Mouse (Mus musculus) mouse trophoblast stem cell (cell line): Measurements from ENCODE around the gene Fmnl1.
"Not testable (repeated sequence)": the region's sequence is repeated elsewhere in the genome, so short reads cannot be mapped to it uniquely, and the experiment has no call there.

Experiments used
- in situ Hi-C, 2 experiments: fragments of 300-500 bp; cut with MseI, MboI; formaldehyde crosslinking; loops; 2 replicates in 1 of 2; 3 replicates in 1 of 2; pipeline ENCODE4 v1.15.1; 2025

The Fmnl1 gene

DNA sequence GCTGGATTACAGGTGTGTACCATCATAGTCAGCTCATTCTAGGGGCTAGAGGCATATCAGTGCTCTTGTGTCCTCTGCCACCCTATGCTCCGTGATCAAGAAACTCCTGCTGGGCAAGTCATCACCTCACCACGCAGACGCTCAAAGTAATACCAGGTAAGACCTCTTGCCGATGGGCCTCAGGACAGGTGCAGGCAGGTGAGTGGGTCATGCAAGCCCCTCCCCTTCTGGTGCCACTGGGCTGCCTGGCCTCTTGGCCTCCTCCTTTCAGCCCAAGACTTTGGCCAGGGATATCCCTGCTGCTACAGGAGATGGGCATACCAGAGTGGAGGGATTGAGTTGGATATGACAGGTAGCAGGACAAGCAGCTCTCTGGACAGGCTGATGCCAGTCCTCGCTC, 48.4 kb downstream of the Fmnl1 start:
- in situ Hi-C loops, result no loop called here

DNA sequence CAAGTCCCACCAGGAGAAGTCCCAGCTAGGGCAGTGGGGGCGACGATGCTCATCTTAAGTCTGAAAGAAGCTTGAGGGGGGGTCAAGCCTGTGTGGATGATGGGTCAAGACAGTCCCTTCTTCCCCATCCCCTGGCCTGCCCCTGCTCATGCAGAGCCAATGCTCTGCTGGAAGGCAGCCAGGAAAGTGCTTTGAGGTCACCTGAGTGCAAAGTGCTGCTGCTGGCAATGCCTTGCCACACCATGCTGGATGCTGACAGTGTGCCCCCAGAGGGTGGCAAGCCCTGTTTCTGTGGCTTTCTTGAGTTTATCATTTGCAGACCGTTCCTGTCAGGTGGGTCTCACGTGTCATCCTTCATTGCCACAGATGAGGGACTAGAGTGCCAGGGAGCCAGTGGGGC, 49.1 kb downstream of the Fmnl1 start:
- in situ Hi-C loops, result no loop called here

DNA sequence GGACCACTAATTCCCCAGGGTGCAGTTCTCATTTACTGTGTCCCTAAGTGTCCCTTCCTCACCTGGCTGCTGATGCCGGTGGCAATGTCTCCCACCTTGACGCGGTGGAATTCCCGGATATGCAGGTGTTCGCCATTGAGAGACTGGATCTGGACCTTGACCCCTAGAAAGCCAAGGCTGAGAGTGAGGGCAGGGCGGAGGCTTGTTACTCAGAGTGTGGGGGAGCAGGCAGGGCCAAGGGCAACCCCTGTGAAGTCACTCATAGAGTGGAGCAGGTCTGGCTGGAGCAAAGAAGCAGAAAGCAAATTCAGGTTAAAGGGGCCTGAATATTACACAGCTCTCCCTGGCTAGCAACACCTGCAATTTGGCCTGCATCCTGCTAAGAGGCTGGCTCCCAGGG, 50.5 kb downstream of the Fmnl1 start:
- in situ Hi-C loops, result no loop called here

DNA sequence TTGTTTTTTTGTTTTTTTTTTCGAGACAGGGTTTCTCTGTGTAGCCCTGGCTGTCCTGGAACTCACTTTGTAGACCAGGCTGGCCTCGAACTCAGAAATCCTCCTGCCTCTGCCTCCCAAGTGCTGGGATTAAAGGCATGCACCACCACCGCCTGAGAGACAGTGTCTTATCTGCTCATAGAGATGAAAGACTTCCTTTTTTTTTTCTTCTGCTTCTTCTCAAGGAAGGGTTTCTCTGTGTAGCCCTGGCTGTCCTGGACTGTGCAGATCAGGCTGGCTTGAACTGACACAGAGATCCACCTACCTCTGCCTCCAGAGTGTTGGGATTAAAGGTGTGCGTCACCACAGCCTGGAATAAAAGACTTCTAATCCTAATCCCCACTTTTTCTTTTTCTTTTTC, 51.8 kb downstream of the Fmnl1 start:
- in situ Hi-C loops, result not testable (repeated sequence)

DNA sequence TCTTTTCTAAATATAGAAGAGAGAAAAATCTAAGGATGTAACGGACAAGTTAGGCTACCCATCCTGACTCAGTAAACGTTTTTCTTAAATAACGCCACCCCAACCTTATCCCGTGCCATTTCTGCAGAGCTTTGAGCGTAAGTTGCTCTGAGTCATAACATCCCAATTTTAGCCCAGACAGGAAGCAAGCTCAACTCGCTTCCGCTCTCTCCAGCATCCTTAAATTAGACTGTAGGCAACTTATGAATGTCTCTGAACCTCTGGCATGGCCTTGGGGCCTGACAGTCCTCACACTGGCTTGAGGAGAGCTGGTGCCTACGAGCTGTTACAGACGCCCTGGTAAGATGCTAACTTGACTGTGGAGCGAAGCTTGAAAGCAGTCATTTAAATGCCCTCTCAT, 52.5 kb downstream of the Fmnl1 start:
- in situ Hi-C loops, result no loop called here

DNA sequence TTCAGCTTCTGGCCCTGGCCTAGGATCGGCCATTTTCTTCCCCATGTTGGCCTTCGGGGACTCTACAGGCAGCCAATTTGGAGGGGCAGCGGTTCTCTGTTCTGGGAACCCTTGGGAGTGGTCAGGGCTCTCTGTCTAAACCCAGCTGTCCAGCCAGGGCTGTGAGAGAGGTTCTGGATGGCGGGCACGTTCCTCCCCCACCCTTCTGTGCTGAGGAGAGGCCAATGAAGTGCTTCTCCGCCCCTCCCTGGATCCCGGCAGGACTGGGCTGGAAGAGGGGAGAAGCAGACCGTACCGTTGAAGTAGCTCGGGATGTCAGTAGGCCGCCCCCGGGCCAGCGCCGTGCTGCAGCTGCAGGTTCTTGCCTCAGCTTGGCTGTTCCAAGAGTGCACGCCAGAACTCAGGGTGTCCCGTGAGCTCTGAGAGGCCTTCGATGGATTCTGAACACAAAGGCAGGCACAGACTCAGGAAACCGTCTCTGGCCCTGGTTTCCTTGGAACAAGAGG, 53.1 kb downstream of the Fmnl1 start:
- in situ Hi-C loops, result no loop called here

DNA sequence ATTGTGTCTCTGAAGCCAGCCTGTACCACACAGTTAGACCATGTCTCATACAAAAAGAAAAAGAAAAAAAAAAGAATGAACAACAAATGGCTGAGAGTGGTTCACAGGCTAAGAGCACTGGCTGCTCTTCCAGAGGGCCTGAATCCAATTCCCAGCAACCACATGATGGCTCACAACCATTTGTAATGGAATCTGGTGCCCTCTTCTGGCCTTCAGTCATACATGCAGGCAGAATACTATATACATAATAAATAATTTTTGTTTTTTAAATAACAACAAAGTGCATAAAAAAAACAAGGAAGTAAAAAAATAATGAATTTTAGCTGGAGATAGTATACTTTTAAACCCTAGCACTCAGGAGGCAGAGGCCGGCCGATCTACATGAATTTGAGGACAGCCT, 58.7 kb downstream of the Fmnl1 start:
- in situ Hi-C loops, result loop anchor here in 1 of 2 experiments (5.0 kb wide), 1 partner anchor 98 kb away; no protein-coding TSS in a partner anchor

DNA sequence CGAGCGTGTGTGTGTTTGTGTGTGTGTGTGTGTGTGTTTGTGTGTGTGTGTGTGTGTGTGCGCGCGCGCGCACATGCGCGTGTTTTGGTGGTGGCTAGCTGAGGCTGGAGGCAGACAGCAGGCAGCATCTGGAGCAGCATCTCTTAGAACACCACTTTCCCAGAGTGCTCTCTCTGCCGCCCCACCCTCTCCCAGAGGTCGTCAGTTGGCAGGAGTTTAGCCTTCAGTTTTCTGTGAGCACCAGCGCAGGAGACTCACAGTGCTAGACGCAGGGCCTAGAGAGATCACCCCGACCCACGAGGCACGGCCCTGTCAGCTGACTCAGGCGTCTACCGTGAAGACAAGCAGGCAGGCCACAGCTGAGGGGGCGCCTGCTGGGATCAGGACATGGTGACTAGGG, 59.7 kb downstream of the Fmnl1 start:
- in situ Hi-C loops, result loop anchor here in 1 of 2 experiments (5.0 kb wide), 1 partner anchor 97 kb away; no protein-coding TSS in a partner anchor

DNA sequence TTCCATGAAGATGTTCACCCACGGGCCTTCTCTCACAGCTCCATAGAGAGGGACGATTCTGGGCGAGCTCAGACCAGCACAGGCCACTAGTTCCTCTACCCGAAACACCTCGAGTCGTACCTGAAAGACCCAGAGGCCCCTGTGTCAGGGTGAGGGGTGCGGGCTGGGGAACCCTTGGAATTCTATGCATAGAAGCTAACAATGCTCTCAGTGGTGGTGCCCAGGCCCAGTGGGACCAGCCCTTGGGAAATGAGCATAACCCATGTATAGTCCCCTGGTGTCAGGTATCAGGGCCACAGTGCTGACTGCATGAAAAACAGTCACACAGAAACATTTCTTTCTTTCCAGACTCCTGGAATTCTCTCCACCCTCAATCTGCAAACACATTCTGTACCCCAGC, 60.5 kb downstream of the Fmnl1 start:
- in situ Hi-C loops, result loop anchor here in 1 of 2 experiments (5.0 kb wide), 1 partner anchor 96 kb away; no protein-coding TSS in a partner anchor

DNA sequence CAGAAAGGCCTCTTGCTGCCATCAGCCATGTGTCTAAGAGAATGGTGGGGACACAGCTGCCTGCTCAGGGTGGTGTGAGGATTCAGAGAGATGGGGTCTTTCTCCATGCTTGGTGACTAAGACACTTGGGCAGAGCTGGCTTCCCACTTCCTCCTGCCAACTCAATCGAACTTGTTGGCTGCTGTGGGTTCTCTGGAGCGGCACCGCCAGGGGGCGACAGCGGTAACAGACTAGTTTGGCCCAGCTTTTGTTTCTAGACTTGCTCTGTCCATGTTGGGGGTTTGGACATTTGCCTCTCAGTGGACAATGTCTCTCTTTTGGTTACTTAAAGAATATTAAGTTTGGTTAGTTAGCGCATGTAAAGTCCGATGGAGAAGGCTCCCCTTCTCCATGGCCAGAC, 62.1 kb downstream of the Fmnl1 start:
- in situ Hi-C loops, result loop anchor here in 1 of 2 experiments (5.0 kb wide), 1 partner anchor 94 kb away; no protein-coding TSS in a partner anchor

DNA sequence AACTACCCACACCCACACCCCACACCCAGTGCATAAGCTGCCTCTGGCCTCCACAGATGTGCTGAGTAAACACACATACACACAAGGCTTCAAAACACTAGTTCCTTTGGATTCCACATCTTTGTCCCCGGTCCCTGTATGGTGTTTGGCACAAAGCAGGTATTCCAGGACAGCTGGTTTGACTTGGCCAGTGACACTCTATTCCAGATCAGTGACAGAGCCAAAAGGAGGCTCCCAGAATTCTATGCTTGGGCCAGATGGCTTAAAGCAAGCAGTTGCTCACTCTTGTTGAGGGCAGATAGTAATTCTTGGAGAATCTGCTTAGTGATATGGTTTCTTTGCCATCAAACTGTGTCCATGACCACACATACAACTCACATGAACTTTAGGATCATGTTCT, 63.5 kb downstream of the Fmnl1 start:
- in situ Hi-C loops, result loop anchor here in 1 of 2 experiments (5.0 kb wide), 1 partner anchor 93 kb away; no protein-coding TSS in a partner anchor

DNA sequence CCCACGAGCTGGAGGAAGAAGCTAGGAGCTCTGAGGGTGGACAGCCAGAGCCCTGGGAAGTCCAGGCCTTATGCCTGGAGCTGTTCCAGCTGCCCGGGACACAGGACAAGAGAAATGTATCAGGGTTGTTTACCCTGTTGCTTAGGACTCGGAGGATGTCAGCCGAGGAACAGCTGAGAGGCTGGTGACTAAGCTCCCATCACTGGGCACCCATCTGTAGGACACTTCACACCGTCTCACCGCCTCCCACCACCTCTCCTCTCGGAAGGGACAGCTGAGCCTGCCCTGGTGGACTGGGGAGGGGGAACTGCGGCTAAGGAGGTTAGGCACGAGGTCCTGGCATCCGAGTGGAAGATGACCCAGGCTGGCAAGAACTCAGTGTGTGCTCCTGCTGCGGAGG, 64.8 kb downstream of the Fmnl1 start:
- in situ Hi-C loops, result no loop called here

DNA sequence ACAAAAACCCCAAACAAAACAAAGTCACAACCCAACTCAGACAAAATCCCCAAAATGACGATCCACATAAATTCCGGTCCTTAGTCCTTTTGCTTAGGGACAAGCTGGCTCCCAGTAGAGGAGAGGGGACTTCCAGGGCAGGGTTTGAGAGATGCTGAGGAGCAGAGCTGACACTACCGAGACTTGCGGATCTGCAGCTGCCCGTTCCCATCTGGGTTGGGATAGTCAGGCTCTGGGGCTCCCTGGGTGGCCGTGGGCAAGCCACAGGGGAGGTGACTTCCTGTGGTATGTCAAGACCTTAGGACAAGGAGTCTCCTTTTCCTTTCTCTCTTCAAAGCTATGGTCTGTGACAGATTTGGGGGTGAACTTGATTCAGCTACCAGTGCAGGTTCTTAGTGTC, 65.5 kb downstream of the Fmnl1 start:
- in situ Hi-C loops, result no loop called here

DNA sequence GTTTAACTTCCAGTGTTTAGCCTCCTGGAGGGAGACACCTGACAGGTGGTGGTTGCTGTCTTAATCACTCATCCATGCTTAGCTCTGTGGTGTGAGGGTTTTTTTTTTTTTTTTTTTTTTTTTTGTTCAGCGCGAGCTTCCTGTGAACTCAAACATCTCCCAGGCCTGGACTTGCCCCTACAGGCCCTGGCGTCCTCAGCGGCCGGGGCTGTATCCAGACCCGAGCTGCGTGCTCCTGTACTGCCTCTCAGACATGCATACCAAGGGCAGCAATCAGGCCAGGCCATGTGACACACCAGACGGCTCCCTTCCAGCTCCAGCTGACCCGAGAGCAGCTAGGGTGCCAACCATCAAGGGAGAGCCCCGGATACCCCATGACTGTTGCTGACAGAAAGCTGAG, 66.0 kb downstream of the Fmnl1 start:
- in situ Hi-C loops, result no loop called here

DNA sequence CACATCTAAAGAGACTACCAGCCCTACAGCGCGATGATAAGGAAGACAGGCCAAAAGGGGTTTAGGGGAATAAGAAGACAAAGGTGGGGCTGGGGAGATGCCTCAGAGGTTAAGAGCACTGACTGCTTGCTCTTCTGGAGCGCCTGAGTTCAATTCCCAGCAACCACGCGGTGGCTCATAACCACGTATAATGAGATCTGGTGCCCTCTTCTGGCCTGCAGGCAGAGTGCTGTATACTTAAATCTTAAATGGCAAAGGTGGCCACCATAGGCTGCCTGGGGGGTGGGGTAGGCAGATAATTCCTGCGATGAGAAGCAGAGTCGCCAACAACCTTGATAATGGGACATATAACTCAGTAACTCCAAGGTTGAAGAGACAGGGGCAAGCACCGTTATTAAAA, 66.8 kb downstream of the Fmnl1 start:
- in situ Hi-C loops, result no loop called here

DNA sequence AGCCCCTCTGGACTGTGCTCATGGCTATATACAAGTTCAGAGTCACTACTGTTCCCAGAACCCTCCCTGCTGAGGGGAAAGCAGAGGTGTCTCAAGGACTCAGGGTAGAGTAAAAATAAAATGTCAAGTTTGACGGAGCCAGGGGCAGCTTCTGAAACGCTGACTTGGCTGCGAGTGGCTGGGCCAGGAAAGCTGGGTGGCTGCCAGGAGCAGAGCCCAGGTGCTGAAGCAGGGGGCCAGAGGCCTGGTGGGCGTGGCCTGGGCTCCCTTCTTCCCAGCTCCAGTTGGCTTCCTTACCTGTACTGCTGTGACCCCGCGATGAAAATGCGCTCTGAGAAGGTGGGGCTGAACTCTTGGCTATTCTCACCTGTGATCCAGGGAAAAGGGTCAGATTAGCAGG, 69.8 kb downstream of the Fmnl1 start:
- in situ Hi-C loops, result no loop called here

DNA sequence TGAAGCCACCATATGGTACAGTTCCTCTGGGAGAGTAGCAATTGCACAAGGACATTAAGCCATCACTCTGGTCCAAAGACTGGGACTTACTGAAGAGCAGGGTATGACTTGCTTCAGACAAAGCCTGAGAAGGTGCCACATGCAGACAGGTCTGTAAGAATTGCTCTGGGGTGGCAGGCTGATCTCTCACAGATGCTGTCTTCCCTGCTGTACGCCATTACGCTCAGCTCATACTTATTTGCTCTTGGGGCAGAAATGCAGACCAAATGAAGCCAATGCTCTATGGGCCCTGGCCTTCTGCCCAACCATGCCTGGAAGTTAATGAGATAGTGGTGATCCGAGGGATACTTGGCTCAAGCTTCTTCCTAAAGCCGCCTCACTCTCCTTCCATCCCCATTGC, 73.9 kb downstream of the Fmnl1 start:
- in situ Hi-C loops, result no loop called here

DNA sequence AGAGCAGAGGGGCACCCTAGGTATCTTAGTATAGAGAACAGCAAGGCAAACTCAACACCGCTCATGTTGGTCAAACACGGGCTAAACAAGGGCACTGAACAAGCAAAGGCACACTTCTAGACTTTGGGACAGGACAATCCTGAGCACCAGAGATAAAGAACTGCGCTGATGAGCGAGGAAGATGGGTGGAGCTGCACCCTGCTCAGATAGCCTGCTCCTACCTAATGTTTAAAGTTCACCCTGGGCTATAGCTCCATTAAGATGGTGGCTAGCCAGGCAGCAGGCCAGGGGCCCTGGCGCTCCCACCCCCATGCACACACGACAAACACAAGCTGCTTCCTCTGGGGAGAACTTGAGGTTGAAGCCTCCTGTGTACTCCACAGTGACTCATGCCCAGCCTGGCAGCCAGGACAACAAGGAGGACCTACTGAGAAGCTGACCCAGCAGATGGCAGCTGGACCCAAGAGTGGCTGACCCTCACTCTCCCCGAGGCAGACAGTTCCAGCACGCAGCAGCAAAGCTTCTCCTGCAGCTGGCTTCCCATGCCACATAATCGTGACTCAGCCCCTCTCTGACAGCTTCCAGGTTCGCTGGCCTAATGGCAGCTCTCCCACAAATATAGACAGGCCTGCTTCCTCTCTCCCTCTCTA, 75.3 kb downstream of the Fmnl1 start:
- in situ Hi-C loops, result no loop called here

DNA sequence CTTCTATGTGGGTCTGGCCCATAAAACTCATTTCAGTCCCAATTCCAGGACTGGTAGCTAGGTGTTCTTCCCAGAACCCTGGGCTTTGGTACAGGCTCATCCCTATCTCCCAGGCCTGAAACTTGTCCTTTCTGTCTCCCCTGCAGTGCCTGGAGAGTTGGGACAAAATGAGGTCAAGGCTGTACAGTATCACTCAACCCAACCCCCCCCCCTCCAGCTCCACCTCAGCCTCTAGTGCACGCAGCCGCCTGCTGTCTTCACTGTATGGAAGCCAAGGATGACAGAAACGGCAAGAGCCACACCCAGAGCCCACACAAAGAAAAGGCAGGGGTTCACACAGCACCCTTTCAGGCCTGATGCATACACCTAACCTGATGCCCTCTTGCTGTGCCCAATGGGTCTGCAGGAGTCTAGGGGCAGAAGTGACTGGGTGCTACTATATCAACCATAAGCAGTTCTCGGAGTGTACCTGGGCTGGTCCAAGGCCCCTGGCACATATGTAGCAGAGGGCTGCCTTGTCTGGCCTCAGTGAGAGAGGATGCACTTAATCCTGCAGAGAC, 75.9 kb downstream of the Fmnl1 start:
- in situ Hi-C loops, result no loop called here

DNA sequence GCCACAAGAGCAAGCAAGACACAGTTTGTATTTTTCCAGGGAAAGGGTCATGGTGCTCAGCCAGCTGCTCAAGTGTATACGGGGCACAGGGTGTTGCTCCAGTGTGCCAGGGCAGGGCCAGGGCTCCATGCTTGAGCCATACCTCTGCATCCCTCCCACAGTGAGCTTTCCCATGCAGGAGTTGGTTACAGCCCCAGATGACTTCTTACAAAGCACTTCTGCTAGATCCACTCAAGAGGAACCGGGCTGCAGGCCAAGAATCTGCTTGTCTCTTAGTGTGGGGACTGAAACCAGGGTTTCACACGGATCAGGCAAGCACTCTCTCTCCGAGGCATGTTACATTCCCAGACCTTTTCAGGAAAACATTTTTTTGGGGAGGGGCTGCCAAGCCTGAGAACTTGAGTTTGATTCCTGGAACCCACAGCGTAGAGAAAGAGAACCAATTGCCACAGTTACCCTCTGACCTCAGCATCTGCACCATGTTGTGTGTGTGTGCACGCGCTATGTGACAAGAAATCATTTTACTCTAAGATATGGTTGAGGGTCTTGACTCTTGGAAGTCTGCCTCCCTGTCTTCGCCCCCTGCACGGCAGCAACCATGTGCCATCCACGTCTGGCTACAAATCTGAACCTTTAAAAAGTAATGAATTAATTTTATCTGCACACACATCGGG, 76.7 kb downstream of the Fmnl1 start:
- in situ Hi-C loops, result no loop called here
